Mouse (Mus musculus) skeletal muscle tissue, adult 2 months (tissue): ENCODE measurements around the gene Cubn.
A peak's percentile ranks its signal among the peaks of the same experiment; 100 is the strongest.

Source experiments
- DNase-seq: peaks from one replicate; pipeline ENCODE4 v3.0.0-alpha.2; 2012; ENCODE audit warnings: low read depth, low spot score

Cubn gene

GRCm38 (mm10) chr2:13484566-13484965 is 7.0 kb downstream of the Cubn start:
- no peak for DNase-seq

GRCm38 (mm10) chr2:13480744-13481143 is 10.9 kb downstream of the Cubn start:
- no peak for DNase-seq

- DNase-seq = no peak
Measured at GRCm38 (mm10) chr2:13479165-13479564, 12.4 kb downstream of the Cubn start.

GRCm38 (mm10) chr2:13470108-13470507 is 21.5 kb downstream of the Cubn start:
- no peak for DNase-seq

- no peak for DNase-seq
Measured at GRCm38 (mm10) chr2:13469641-13470040, 22.0 kb downstream of the Cubn start.

GRCm38 (mm10) chr2:13466685-13467084 is 24.9 kb downstream of the Cubn start:
- no peak for DNase-seq

- no peak for DNase-seq
Measured at GRCm38 (mm10) chr2:13458088-13458487, 33.5 kb downstream of the Cubn start.

- no peak for DNase-seq
Measured at GRCm38 (mm10) chr2:13456821-13457220, 34.8 kb downstream of the Cubn start.

- no peak for DNase-seq
Measured at GRCm38 (mm10) chr2:13451495-13452491, 39.8 kb downstream of the Cubn start.

GRCm38 (mm10) chr2:13450895-13451294 is 40.7 kb downstream of the Cubn start:
- peak; percentile 54 for DNase-seq

GRCm38 (mm10) chr2:13450470-13450869 is 41.1 kb downstream of the Cubn start:
- peak; percentile 43 for DNase-seq

- DNase-seq = no peak
Measured at GRCm38 (mm10) chr2:13445156-13445555, 46.5 kb downstream of the Cubn start.

- no peak for DNase-seq
Measured at GRCm38 (mm10) chr2:13438983-13439382, 52.6 kb downstream of the Cubn start.

GRCm38 (mm10) chr2:13438275-13438845 is 53.3 kb downstream of the Cubn start:
- DNase-seq = peak; percentile 75

GRCm38 (mm10) chr2:13432002-13432401 is 59.6 kb downstream of the Cubn start:
- no peak for DNase-seq

GRCm38 (mm10) chr2:13421974-13422760 is 69.4 kb downstream of the Cubn start:
- peak; percentile 87 for DNase-seq

- DNase-seq = no peak
Measured at GRCm38 (mm10) chr2:13416765-13417524, 74.7 kb downstream of the Cubn start.

GRCm38 (mm10) chr2:13413520-13414178 is 78.0 kb downstream of the Cubn start:
- DNase-seq = peak; percentile 78

GRCm38 (mm10) chr2:13410660-13411059 is 81.0 kb downstream of the Cubn start:
- no peak for DNase-seq

GRCm38 (mm10) chr2:13409767-13410519 is 81.7 kb downstream of the Cubn start:
- DNase-seq = peak; percentile 30
